Mouse (Mus musculus): ENCODE measurements around the gene Supt3.

DNA sequence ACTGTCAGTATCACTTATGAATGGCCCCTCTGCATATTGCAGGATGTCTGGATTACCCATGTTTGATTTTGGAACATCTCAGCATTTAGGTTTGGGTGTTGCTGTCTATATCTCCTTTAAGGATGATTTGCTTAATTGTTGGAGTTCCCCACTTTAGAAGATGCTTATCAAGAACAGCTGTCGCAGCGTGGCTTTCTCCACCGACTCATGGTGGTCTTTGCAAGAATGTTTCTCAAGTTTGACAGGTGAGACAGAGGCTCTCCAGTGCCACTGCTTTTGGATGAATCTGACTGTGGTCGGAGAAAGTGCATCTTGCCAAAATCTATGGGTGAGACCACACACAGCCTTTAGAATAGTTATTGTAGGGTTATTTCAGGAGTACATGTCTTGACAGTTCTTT lies 42.9 kb downstream of the Supt3 start:
- TF ChIP-seq CTCF (IDR thresholded peaks at IDR 0.05; ENCODE audit: insufficient read depth, low read depth, low read length) (no peak), POLR2A (IDR thresholded peaks at IDR 0.05; ENCODE audit: insufficient read depth, low read depth, low read length) (no peak)
